8 mouse cellular contexts compared by ENCODE assay signal in genomic region chr5:142909576-142910278, GRCm38 (mm10). TPM values are rescaled to one million over a fixed set of nuclear protein-coding genes. Genes with fewer than 3 reads are reported as not detected.
DNase-seq lines count a peak whose midpoint lies in the region; ATAC-seq and TF ChIP-seq lines count a peak whose summit lies in the region.

No protein-coding gene starts in this region.

- no peak for TF ChIP-seq CTCF in cerebellum, adult 2 months (IDR thresholded peaks at IDR 0.05; ENCODE audit: borderline replicate concordance, insufficient read depth, low read depth, low read length)
- no peak for TF ChIP-seq CTCF in lung, postnatal 0 days (IDR thresholded peaks at IDR 0.05)

- peaks cover 7% of the 10 kb centered on the region for H3K36me3 ChIP-seq in heart, embryonic 11.5 days (ENCODE audit: control insufficient read depth, insufficient read depth, low read length)
- peaks cover 9% of the 10 kb centered on the region for H3K36me3 ChIP-seq in lung, postnatal 0 days (ENCODE audit: insufficient read depth, low read length)
- peaks cover 9% of the 10 kb centered on the region for H3K36me3 ChIP-seq in stomach, embryonic 14.5 days (ENCODE audit: control insufficient read depth, insufficient read depth, low read length)

- no peak overlapping the region for H3K4me3 ChIP-seq in cerebellum, adult 2 months (replicated peaks; ENCODE audit: insufficient read depth, low read depth, low read length)
- H3K4me3 ChIP-seq in heart, embryonic 11.5 days (ENCODE audit: low read depth, low read length), result no peak overlapping the region
- H3K4me3 ChIP-seq in lung, postnatal 0 days (ENCODE audit: low read depth, low read length), result no peak overlapping the region
- H3K4me3 ChIP-seq in stomach, embryonic 14.5 days (ENCODE audit: low read depth, low read length), result no peak overlapping the region

- H3K27me3 ChIP-seq in cerebellum, adult 2 months (ENCODE audit: control insufficient read depth, insufficient read depth, low read length), result no peaks in the 10 kb centered on the region
- no peaks in the 10 kb centered on the region for H3K27me3 ChIP-seq in heart, embryonic 11.5 days (ENCODE audit: control insufficient read depth, insufficient read depth, low read length)
- H3K27me3 ChIP-seq in lung, postnatal 0 days (replicated peaks; ENCODE audit: insufficient read depth, low read length), result no peaks in the 10 kb centered on the region
- no peaks in the 10 kb centered on the region for H3K27me3 ChIP-seq in stomach, embryonic 14.5 days (ENCODE audit: control insufficient read depth, insufficient read depth, low read length)

- peaks cover 20% of the 10 kb centered on the region for H3K4me1 ChIP-seq in cerebellum, adult 2 months (ENCODE audit: control insufficient read depth, insufficient read depth, low read length)
- peaks cover 37% of the 10 kb centered on the region for H3K4me1 ChIP-seq in heart, embryonic 11.5 days (ENCODE audit: control insufficient read depth, insufficient read depth, low read length)
- H3K4me1 ChIP-seq in lung, postnatal 0 days (ENCODE audit: insufficient read depth, low read depth, low read length), result peaks cover 34% of the 10 kb centered on the region
- H3K4me1 ChIP-seq in stomach, embryonic 14.5 days (ENCODE audit: control insufficient read depth, insufficient read depth, low read length), result peaks cover 35% of the 10 kb centered on the region

- TF ChIP-seq EP300 in lung, postnatal 0 days (IDR thresholded peaks at IDR 0.05), result peak; percentile 94

- peak overlapping the region; percentile 45 for H3K4me2 ChIP-seq in heart, embryonic 11.5 days
- peak overlapping the region; percentile 80 for H3K4me2 ChIP-seq in lung, postnatal 0 days (replicated peaks; ENCODE audit: low read depth, low read length)
- H3K4me2 ChIP-seq in stomach, embryonic 14.5 days (replicated peaks; ENCODE audit: low read depth, low read length), result peak overlapping the region; percentile 18; the same call in 1 of the 2 replicates

- peak overlapping the region; percentile 36 for H3K27ac ChIP-seq in cerebellum, adult 2 months (ENCODE audit: insufficient read depth, low read length)
- peak overlapping the region; percentile 100 for H3K27ac ChIP-seq in heart, embryonic 11.5 days (ENCODE audit: low read depth, low read length)
- peak overlapping the region; percentile 100 for H3K27ac ChIP-seq in lung, postnatal 0 days (ENCODE audit: low read length)
- H3K27ac ChIP-seq in stomach, embryonic 14.5 days (ENCODE audit: low read length), result peak overlapping the region; percentile 100

- peak in 1 of 2 experiments; percentile 55 for DNase-seq in cerebellum, adult 2 months
- DNase-seq in cerebellum, postnatal 4 days (ENCODE audit: low spot score in 2 of 2), result no peak
- peak; percentile 85 for DNase-seq in kidney, adult 9 months
- DNase-seq in lung, postnatal 0 days (ENCODE audit: low spot score), result peak; percentile 93
- DNase-seq in c-Kit-positive CD71-positive TER-119-positive erythroid progenitor cells, embryonic 14.5 days (ENCODE audit: low spot score), result no peak

- 53% methylated on average over 8 of the region's 8 CpGs for WGBS in cerebellum, adult 2 months
- WGBS in heart, embryonic 11.5 days (ENCODE audit: insufficient replicate concordance), result 23% methylated on average over 8 of the region's 8 CpGs
- 15% methylated on average over 8 of the region's 8 CpGs for WGBS in lung, postnatal 0 days
- 37% methylated on average over 8 of the region's 8 CpGs for WGBS in stomach, embryonic 14.5 days

- H3K9ac ChIP-seq in heart, embryonic 11.5 days (ENCODE audit: low read depth, low read length), result peak overlapping the region; percentile 69
- peak overlapping the region; percentile 9; the same call in 1 of the 2 replicates for H3K9ac ChIP-seq in lung, postnatal 0 days (replicated peaks; ENCODE audit: low read depth)
- H3K9ac ChIP-seq in stomach, embryonic 14.5 days (replicated peaks; ENCODE audit: low read depth, low read length), result no peak overlapping the region

- H3K9me3 ChIP-seq in heart, embryonic 11.5 days (replicated peaks; ENCODE audit: control insufficient read depth, low read length), result no peaks in the 10 kb centered on the region
- no peaks in the 10 kb centered on the region for H3K9me3 ChIP-seq in lung, postnatal 0 days (ENCODE audit: low read length)
- H3K9me3 ChIP-seq in stomach, embryonic 14.5 days (ENCODE audit: control insufficient read depth, low read depth, low read length), result no peaks in the 10 kb centered on the region

- TF ChIP-seq POLR2A in cerebellum, adult 2 months (IDR thresholded peaks at IDR 0.05; ENCODE audit: borderline replicate concordance, insufficient read depth, low read length), result no peak

- peak; percentile 15 for ATAC-seq in activated CD4-positive, CD25-positive, alpha-beta regulatory T cell, adult 4 months
- ATAC-seq in heart, embryonic 11.5 days (replicated peaks; ENCODE audit: insufficient number of reproducible peaks, low FRiP score, low TSS enrichment), result no peak
- peak; percentile 43 for ATAC-seq in lung, postnatal 0 days
- ATAC-seq in stomach, embryonic 14.5 days (ENCODE audit: insufficient number of reproducible peaks, insufficient read depth, low FRiP score, low read depth), result no peak

RNA-seq across cellular contexts. Expression of gene Actb, which starts 3.2 kb away (rescaled TPM):
- polyA plus RNA-seq in cerebellum, adult 2 months (2012; rRNA removed), result 2,136 and 2,149 TPM in 2 replicates
- polyA plus RNA-seq in activated CD4-positive, CD25-positive, alpha-beta regulatory T cell, adult 4 months (2017; shearing (Covaris generic)), result over 10,000 TPM; 26,186 to 54,151 TPM
- 7,480 and 8,290 TPM in 2 replicates for polyA plus RNA-seq in heart, embryonic 11.5 days (2014; fragmentation: Nextera tagmentation; extraction: Ambion mirVana)
- polyA plus RNA-seq in lung, postnatal 0 days (2015; fragmentation: Nextera tagmentation; extraction: Ambion mirVana), result 18,716 and 19,008 TPM in 2 replicates
- 17,142 and 17,567 TPM in 2 replicates for polyA plus RNA-seq in stomach, embryonic 14.5 days (2014; fragmentation: Nextera tagmentation; extraction: Ambion mirVana)

RNA-seq across cellular contexts. Expression of gene Fbxl18, which starts 14.5 kb away (rescaled TPM):
- polyA plus RNA-seq in cerebellum, adult 2 months (2012; rRNA removed), result 22.3 TPM in 2 replicates
- 10 to 100 TPM in 1 of 2 experiments, 1 to 10 TPM in 1; 2.1 to 13.9 TPM for polyA plus RNA-seq in activated CD4-positive, CD25-positive, alpha-beta regulatory T cell, adult 4 months (2017; shearing (Covaris generic))
- polyA plus RNA-seq in heart, embryonic 11.5 days (2014; fragmentation: Nextera tagmentation; extraction: Ambion mirVana), result 7.0 and 8.0 TPM in 2 replicates
- polyA plus RNA-seq in lung, postnatal 0 days (2015; fragmentation: Nextera tagmentation; extraction: Ambion mirVana), result 6.3 and 7.9 TPM in 2 replicates
- polyA plus RNA-seq in stomach, embryonic 14.5 days (2014; fragmentation: Nextera tagmentation; extraction: Ambion mirVana), result 9.1 and 10.5 TPM in 2 replicates

RNA-seq across cellular contexts. Expression of gene Fscn1, which starts 50.4 kb away (rescaled TPM):
- 110 and 115 TPM in 2 replicates for polyA plus RNA-seq in cerebellum, adult 2 months (2012; rRNA removed)
- polyA plus RNA-seq in activated CD4-positive, CD25-positive, alpha-beta regulatory T cell, adult 4 months (2017; shearing (Covaris generic)), result under 1 TPM; 0.26 to 0.42 TPM
- polyA plus RNA-seq in heart, embryonic 11.5 days (2014; fragmentation: Nextera tagmentation; extraction: Ambion mirVana), result 180 and 186 TPM in 2 replicates
- 69.1 and 81.4 TPM in 2 replicates for polyA plus RNA-seq in lung, postnatal 0 days (2015; fragmentation: Nextera tagmentation; extraction: Ambion mirVana)
- 232 and 251 TPM in 2 replicates for polyA plus RNA-seq in stomach, embryonic 14.5 days (2014; fragmentation: Nextera tagmentation; extraction: Ambion mirVana)

Comparison
In these comparisons a context has a peak if more than half of its experiments do, and no peak if none do; other contexts are left out.
1. DNase-seq: peak in kidney, adult 9 months (single experiment) and lung, postnatal 0 days (single experiment); none in cerebellum, postnatal 4 days (0 of 2) and c-Kit-positive CD71-positive TER-119-positive erythroid progenitor cells, embryonic 14.5 days (single experiment).
2. H3K27ac ChIP-seq: peak in every context shown above with its lines; median percentile 100 in heart, embryonic 11.5 days; 100 in lung, postnatal 0 days; 100 in stomach, embryonic 14.5 days; 36 in cerebellum, adult 2 months.
3. ATAC-seq: peak in activated CD4-positive, CD25-positive, alpha-beta regulatory T cell, adult 4 months (single experiment) and lung, postnatal 0 days (single experiment); none in heart, embryonic 11.5 days (single experiment) and stomach, embryonic 14.5 days (single experiment).
4. H3K4me2 ChIP-seq: peak in every context shown above with its lines; median percentile 80 in lung, postnatal 0 days; 45 in heart, embryonic 11.5 days; 18 in stomach, embryonic 14.5 days.
5. RNA of gene Fscn1, which starts 50.4 kb away (polyA plus RNA-seq): 232 to 251 TPM in stomach, embryonic 14.5 days, 180 to 186 TPM in heart, embryonic 11.5 days, 110 to 115 TPM in cerebellum, adult 2 months and 69.1 to 81.4 TPM in lung, postnatal 0 days; 0.26 to 0.42 TPM in activated CD4-positive, CD25-positive, alpha-beta regulatory T cell, adult 4 months; every median in the first group is over 10 times any median in the second.